Mouse (Mus musculus) lung, postnatal 14 days (tissue): Measurements from ENCODE around the gene Pdlim4.
"Not testable (repeated sequence)": the region's sequence is repeated elsewhere in the genome, so short reads cannot be mapped to it uniquely, and the experiment has no call there.

Experiments used
- DNase-seq: peaks from one replicate; pipeline ENCODE4 v3.0.0; 2021

Pdlim4 gene

DNA sequence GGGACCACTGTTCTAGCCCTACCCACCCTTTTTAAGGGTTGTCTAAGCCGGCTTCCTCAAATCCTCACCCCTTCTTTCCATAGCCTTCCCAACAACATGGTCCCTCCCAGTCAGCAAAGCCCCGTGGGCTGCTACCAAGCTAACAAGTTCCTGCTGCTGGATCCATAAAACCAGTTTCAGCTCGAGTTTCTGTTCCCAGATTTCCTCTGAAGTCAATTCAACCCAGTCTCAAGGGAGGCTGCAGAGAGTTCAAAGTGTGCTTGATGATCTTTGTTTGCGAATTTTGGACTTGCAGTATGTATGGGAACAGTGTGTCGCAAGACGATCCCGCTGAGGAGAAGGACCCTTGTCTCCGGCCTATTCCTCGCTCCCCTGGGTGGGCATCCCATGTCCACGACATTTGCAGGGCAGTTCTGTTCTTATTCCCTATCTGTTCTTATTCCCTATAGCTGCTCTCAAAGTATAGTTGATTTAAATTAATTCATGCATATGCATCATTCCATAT lies 60.3 kb downstream of the Pdlim4 start:
- no peak for DNase-seq

DNA sequence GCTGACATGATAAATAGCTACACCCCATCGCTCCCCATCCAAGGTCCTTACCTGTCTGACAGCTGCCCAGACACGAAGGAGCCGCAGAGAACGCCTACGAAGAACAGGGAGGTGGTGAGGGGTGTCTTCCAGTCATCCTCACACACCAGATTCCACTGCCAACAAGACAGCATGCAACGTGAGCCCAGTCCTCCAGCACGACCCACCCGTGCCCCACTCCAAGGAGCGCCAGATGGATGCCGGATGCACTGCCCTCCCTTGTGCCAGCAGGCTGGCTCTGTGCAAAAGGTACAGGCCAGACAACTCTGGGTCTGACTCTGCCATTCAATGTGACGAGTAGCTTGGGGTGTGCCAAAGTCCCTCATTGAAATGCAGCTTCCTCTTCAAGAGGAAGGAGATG lies 61.1 kb downstream of the Pdlim4 start:
- DNase-seq, result no peak

DNA sequence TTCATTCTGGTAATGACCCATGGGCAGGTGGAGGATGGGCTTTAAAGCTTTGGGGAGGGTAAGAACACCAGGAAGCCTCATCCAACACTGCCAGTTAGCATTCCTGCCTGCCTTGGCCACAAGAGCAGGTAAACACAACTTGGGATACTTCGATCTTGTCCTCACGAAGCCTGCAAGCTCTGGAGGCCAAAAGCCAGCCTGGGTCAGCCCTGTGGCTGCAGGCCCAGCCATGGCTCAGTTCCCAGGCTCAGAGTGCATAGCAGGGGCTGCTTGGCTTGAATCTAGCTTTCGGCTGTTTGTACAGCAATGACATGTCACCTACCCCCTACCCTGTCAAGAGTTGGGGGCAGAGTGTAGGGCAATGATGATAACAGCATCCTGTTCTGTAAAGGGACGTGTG lies 61.9 kb downstream of the Pdlim4 start:
- peak; percentile 36 for DNase-seq

DNA sequence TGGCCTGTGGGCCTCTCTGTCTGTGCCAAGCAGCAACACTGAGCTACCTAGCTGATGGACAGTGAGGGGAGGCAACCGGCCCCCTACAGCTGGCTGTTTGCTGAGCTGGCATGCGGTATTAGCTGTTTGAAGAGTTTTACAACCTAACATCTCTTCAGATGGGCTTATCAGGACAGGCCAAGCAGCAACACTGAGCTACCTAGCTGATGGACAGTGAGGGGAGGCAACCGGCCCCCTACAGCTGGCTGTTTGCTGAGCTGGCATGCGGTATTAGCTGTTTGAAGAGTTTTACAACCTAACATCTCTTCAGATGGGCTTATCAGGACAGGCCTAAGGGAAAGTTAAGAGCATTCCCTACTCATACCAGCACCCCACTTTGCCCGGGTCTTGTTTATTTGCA lies 62.5 kb downstream of the Pdlim4 start:
- DNase-seq, result not testable (repeated sequence)
